21 mouse cellular contexts compared by ENCODE assay signal in genomic region chr13:63520110-63520509, GRCm38 (mm10). TPM values are rescaled to one million over a fixed set of nuclear protein-coding genes. Genes with fewer than 3 reads are reported as not detected.
A peak's percentile ranks its signal among the peaks of the same experiment; 100 is the strongest.
DNase-seq lines count a peak whose midpoint lies in the region; ATAC-seq and TF ChIP-seq lines count a peak whose summit lies in the region.
"Had no signal": no experiment of that assay in that cellular context is flagged by ENCODE, and none has a peak within 500 bp of the region (broad histone marks: within the 10 kb centered on the region; RNA-seq: fewer than 3 reads in every experiment).

No protein-coding gene starts in this region.

- no peaks in the 10 kb centered on the region for H3K9me3 ChIP-seq in liver, postnatal 0 days (ENCODE audit: low read length)
- H3K9me3 ChIP-seq in stomach, embryonic 15.5 days, result no peaks in the 10 kb centered on the region
- no peaks in the 10 kb centered on the region for H3K9me3 ChIP-seq in stomach, postnatal 0 days (ENCODE audit: control insufficient read depth, low read length)
- H3K9me3 ChIP-seq: G1E had no signal

- TF ChIP-seq CTCF in liver, adult 2 months (IDR thresholded peaks at IDR 0.05; ENCODE audit: low read depth, low read length), result no peak
- no peak for TF ChIP-seq CTCF in liver, postnatal 0 days (IDR thresholded peaks at IDR 0.05; ENCODE audit: low read depth)
- no peak for TF ChIP-seq CTCF in stomach, postnatal 0 days (IDR thresholded peaks at IDR 0.05; ENCODE audit: low read depth)

- peaks cover 78% of the 10 kb centered on the region for H3K36me3 ChIP-seq in liver, adult 2 months (ENCODE audit: control insufficient read depth, insufficient read depth, low read length)
- H3K36me3 ChIP-seq in liver, postnatal 0 days (replicated peaks; ENCODE audit: insufficient read depth, low read length), result peaks cover 71% of the 10 kb centered on the region
- peaks cover 45% of the 10 kb centered on the region for H3K36me3 ChIP-seq in stomach, embryonic 15.5 days
- H3K36me3 ChIP-seq in stomach, postnatal 0 days (ENCODE audit: control insufficient read depth, insufficient read depth, low read length), result peaks cover 27% of the 10 kb centered on the region

- no peak overlapping the region for H3K9ac ChIP-seq in liver, adult 2 months (ENCODE audit: low read depth, low read length)
- H3K9ac ChIP-seq in liver, postnatal 0 days (replicated peaks), result no peak overlapping the region
- no peak overlapping the region for H3K9ac ChIP-seq in stomach, embryonic 15.5 days
- no peak overlapping the region for H3K9ac ChIP-seq in stomach, postnatal 0 days (ENCODE audit: low read length)

- no peaks in the 10 kb centered on the region for H3K27me3 ChIP-seq in liver, adult 2 months (ENCODE audit: control insufficient read depth, insufficient read depth, low read length)
- no peaks in the 10 kb centered on the region for H3K27me3 ChIP-seq in liver, postnatal 0 days (ENCODE audit: insufficient read depth, low read length)
- H3K27me3 ChIP-seq in stomach, embryonic 15.5 days (replicated peaks), result no peaks in the 10 kb centered on the region
- no peaks in the 10 kb centered on the region for H3K27me3 ChIP-seq in stomach, postnatal 0 days (ENCODE audit: control insufficient read depth, insufficient read depth, low read length)
- H3K27me3 ChIP-seq: CH12.LX, Patski had no signal

- H3K4me1 ChIP-seq in liver, adult 2 months (ENCODE audit: control insufficient read depth, insufficient read depth, low read length), result no peaks in the 10 kb centered on the region
- no peaks in the 10 kb centered on the region for H3K4me1 ChIP-seq in liver, postnatal 0 days (ENCODE audit: insufficient read depth)
- peaks cover 18% of the 10 kb centered on the region for H3K4me1 ChIP-seq in stomach, embryonic 15.5 days
- H3K4me1 ChIP-seq in stomach, postnatal 0 days (replicated peaks; ENCODE audit: control insufficient read depth, insufficient read depth), result peaks cover 9% of the 10 kb centered on the region

- no peak for ATAC-seq in liver, postnatal 0 days
- ATAC-seq in stomach, embryonic 15.5 days (ENCODE audit: insufficient read depth, low FRiP score, low read depth), result no peak
- no peak for ATAC-seq in stomach, postnatal 0 days (ENCODE audit: low FRiP score, low TSS enrichment)
- ATAC-seq: activated CD4-positive, CD25-positive, alpha-beta regulatory T cell, adult 4 months; CD4-positive, CD25-positive, alpha-beta regulatory T cell, adult 4 months; Patski had no signal

- no peaks in the 10 kb centered on the region for H3K79me2 ChIP-seq in liver, adult 2 months (ENCODE audit: control insufficient read depth, insufficient read depth, low read length)

- TF ChIP-seq POLR2A in liver, adult 2 months (IDR thresholded peaks at IDR 0.05; ENCODE audit: extremely low read depth, insufficient read depth, low read length), result no peak

- H3K27ac ChIP-seq in liver, adult 2 months (replicated peaks; ENCODE audit: insufficient read depth, low read depth, low read length), result no peak overlapping the region
- no peak overlapping the region for H3K27ac ChIP-seq in liver, postnatal 0 days (ENCODE audit: low read depth)
- H3K27ac ChIP-seq in stomach, embryonic 15.5 days, result peak overlapping the region; percentile 22; the same call in 1 of the 2 replicates
- no peak overlapping the region for H3K27ac ChIP-seq in stomach, postnatal 0 days (replicated peaks)

- no peak for TF ChIP-seq EP300 in liver, postnatal 0 days (IDR thresholded peaks at IDR 0.05; ENCODE audit: low read depth)
- TF ChIP-seq EP300 in stomach, postnatal 0 days (optimal IDR thresholded peaks at IDR 0.05), result no peak

- no peak overlapping the region for H3K4me2 ChIP-seq in liver, postnatal 0 days (ENCODE audit: low read depth, low read length)
- no peak overlapping the region for H3K4me2 ChIP-seq in stomach, embryonic 15.5 days
- H3K4me2 ChIP-seq in stomach, postnatal 0 days (replicated peaks; ENCODE audit: low read depth), result no peak overlapping the region

- H3K4me3 ChIP-seq in liver, adult 2 months (ENCODE audit: insufficient read depth, low read depth, low read length), result no peak overlapping the region
- H3K4me3 ChIP-seq in liver, postnatal 0 days (ENCODE audit: low read depth, low read length), result no peak overlapping the region
- H3K4me3 ChIP-seq in stomach, embryonic 15.5 days (replicated peaks), result no peak overlapping the region
- no peak overlapping the region for H3K4me3 ChIP-seq in stomach, postnatal 0 days (ENCODE audit: low read depth, low read length)

- 79% methylated on average over 6 of the region's 6 CpGs for WGBS in liver, adult 2 months
- 88% methylated on average over 6 of the region's 6 CpGs for WGBS in liver, postnatal 0 days (ENCODE audit: insufficient replicate concordance)
- 80% methylated on average over 6 of the region's 6 CpGs for WGBS in stomach, embryonic 15.5 days
- whole genome bisulfite sequencing in stomach, postnatal 0 days, result 74% methylated on average over 6 of the region's 6 CpGs

- peak; percentile 89 for DNase-seq in heart, adult 11 months
- no peak for DNase-seq in heart, adult 8-10 months (ENCODE audit: low spot score)
- DNase-seq in liver, adult 2 months (ENCODE audit: extremely low read depth, low read depth, low spot score), result peak; percentile 72
- no peak for DNase-seq in liver, postnatal 0 days
- no peak for DNase-seq in stomach, postnatal 0 days (ENCODE audit: low spot score)
- DNase-seq: adrenal gland, adult 2 months; adrenal gland, adult 8-10 months; adrenal gland, postnatal 10 days; adrenal gland, postnatal 14 days; adrenal gland, postnatal 25 days; adrenal gland, postnatal 36 days; B cell, adult 2 months; cerebellum, adult 11 months; cerebellum, adult 11-12 months; cerebellum, adult 18-20 months had no signal

RNA-seq across cellular contexts. Expression of gene Fancc, which starts 23.0 kb away (rescaled TPM):
- 1 to 10 TPM; 2.4 to 4.1 (median 3.5) TPM for total RNA-seq in heart, adult 8-10 months (2022)
- total RNA-seq in liver, adult 2 months (2014; rRNA removed), result 4.6 and 6.1 TPM in 2 replicates
- 3.4 and 4.0 TPM in 2 replicates for polyA plus RNA-seq in liver, adult 2 months (2012; rRNA removed)
- 3.5 and 5.2 TPM in 2 replicates for polyA plus RNA-seq in liver, postnatal 0 days (2015; fragmentation: Nextera tagmentation; extraction: Ambion mirVana)
- 17.8 and 18.6 TPM in 2 replicates for polyA plus RNA-seq in stomach, embryonic 15.5 days (2015; fragmentation: Nextera tagmentation; extraction: Ambion mirVana)
- polyA plus RNA-seq in stomach, postnatal 0 days (2015; fragmentation: Nextera tagmentation; extraction: Ambion mirVana), result 9.3 TPM in 2 replicates

RNA-seq across cellular contexts. Expression of gene Ptch1, which starts 53.3 kb away (rescaled TPM):
- 10 to 100 TPM; 10.1 to 17.2 (median 13.6) TPM for total RNA-seq in heart, adult 8-10 months (2022)
- 7.5 and 14.5 TPM in 2 replicates for total RNA-seq in liver, adult 2 months (2014; rRNA removed)
- 9.3 and 10.5 TPM in 2 replicates for polyA plus RNA-seq in liver, adult 2 months (2012; rRNA removed)
- polyA plus RNA-seq in liver, postnatal 0 days (2015; fragmentation: Nextera tagmentation; extraction: Ambion mirVana), result 1.8 and 2.5 TPM in 2 replicates
- 32.1 and 34.3 TPM in 2 replicates for polyA plus RNA-seq in stomach, embryonic 15.5 days (2015; fragmentation: Nextera tagmentation; extraction: Ambion mirVana)
- 8.4 and 8.5 TPM in 2 replicates for polyA plus RNA-seq in stomach, postnatal 0 days (2015; fragmentation: Nextera tagmentation; extraction: Ambion mirVana)

Comparison
In these comparisons a context has a peak if more than half of its experiments do, and no peak if none do; other contexts are left out.
1. DNase-seq: peak in heart, adult 11 months (single experiment) and liver, adult 2 months (single experiment); none in heart, adult 8-10 months (single experiment), liver, postnatal 0 days (single experiment) and stomach, postnatal 0 days (single experiment).